Mouse (Mus musculus): ENCODE measurements around the gene Elf4.

DNA sequence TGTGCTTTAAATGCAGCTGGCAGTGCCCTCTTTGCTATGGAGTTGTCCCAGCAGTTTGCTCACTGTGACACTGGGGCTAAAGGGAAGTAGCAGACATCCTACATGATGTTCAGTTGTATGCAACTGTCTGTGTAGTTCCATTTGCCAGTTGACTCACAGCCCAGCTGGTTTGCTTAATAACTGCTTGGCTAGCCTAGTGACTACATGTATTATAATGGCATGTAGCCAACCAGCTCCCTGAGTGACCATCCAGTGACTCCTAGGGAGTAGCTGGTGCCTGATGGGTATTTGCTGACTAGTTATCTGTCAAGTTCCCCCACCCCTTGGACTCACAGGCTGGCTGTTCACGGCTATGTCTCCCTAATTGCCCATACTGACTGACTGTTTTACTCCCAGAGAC lies 39.3 kb downstream of the Elf4 start:
- TF ChIP-seq CTCF (IDR thresholded peaks at IDR 0.05; ENCODE audit: low read depth, low read length) (no peak), POLR2A (IDR thresholded peaks at IDR 0.05; ENCODE audit: borderline replicate concordance, low read depth, low read length) (no peak)

Data from bone marrow macrophage, adult 2 months (primary cell).